Mouse (Mus musculus): Measurements from ENCODE around the gene Chsy1.

DNA sequence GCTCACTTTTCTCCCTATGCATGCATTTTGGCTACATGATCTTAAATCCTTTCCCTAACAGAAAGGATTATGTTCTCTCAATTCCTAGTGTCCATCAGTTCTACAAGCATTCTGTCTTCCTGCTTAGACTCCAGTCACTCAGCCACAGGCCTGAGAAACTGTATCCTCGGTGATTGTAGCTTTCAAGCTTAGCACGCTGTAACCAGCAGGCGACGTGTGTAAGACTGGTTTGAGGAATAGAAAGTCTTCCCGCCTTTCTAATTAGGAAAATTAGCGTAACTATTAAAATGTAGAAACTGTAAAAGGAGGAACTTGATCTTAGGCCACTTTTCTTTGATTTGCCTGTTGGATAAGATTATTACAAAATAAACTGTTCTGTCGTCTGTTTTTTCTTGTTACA lies 9.5 kb downstream of the Chsy1 start:
- TF ChIP-seq CTCF (IDR thresholded peaks at IDR 0.05; ENCODE audit: control insufficient read depth, insufficient read depth, low read length) (no peak), POLR2A (IDR thresholded peaks at IDR 0.05; ENCODE audit: borderline replicate concordance, control insufficient read depth, low read depth, low read length) (no peak)

Data from bone marrow, adult 2 months (tissue).